Mouse (Mus musculus) fibroblast of lung, adult 2 months (primary cell): ENCODE data around the gene Gstp1.
"Not testable (repeated sequence)": the region's sequence is repeated elsewhere in the genome, so short reads cannot be mapped to it uniquely, and the experiment has no call there.

ENCODE experiments used
- DNase-seq: peaks from one replicate; pipeline ENCODE4 v3.0.0-alpha.2; 2011; ENCODE audit warnings: low read depth

Gene Gstp1

GRCm38 (mm10) chr19:4037154-4037787, 514 bp downstream of the Gstp1 start:
- DNase-seq, result not testable (repeated sequence)

- DNase-seq, result no peak
These were observed 1.3 kb downstream of the Gstp1 start for GRCm38 (mm10) chr19:4036327-4037045.

DNA sequence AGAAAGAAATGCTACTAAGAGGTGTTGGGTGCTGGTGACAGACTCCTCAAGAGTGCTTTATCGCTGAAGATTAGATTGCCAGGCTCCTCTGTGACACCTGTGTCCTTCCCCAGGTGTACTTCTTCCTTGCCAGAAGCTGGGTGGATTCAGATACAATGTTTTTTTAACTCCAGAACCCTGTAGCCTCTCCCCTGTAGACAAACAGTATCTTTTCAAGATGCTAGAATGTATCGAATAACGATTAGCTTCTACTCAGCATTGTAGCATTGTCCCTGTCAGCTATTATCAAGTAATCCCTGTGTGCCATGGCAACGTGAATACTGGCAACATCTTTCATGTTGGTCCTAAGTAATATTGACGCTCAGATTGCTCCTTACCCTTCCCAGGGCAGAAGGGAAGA, 4.0 kb downstream of the Gstp1 start:
- no peak for DNase-seq

- no peak for DNase-seq
These were observed 4.5 kb downstream of the Gstp1 start for GRCm38 (mm10) chr19:4033298-4033697.

- no peak for DNase-seq
These were observed 5.1 kb downstream of the Gstp1 start for GRCm38 (mm10) chr19:4032668-4033067.

DNA sequence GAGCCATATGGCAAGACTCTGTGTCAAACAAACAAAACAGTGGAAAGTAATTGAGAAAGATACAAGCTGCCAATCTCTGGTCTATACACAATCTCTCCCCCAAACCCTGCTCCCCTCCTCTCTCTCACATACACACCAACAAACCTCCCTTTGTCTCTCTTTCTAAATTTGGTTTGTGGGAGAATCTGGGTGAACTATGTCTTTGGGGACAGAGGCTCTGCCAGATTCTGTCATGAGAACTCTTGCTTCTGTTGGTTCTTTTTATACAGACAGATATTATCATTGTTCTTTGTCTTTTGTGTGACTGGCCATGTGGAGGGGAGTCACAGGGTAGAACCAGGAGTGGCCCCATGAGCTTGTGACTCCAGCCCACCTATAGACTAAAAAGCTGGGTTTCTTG, 10.2 kb downstream of the Gstp1 start:
- no peak for DNase-seq

DNA sequence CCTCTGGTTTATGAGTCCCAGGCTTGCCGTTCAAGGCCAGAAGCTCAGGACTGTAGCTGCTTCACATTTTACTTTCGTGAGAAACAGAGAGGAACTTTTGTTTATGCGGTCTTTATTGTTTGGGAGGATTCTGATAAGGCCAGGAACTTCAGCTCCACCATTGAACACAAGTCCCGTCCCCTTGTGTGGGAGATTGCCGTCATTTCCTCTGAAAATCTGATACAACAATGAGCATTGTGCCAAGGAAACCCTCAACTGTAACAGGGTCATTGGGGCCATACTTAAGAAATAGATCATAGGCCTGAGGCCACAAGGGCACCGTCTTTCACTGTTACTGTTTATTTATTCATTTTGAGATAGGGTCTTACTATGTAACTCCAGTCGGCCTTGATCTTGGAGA, 14.6 kb downstream of the Gstp1 start:
- DNase-seq, result no peak

GRCm38 (mm10) chr19:4018743-4019583, 18.8 kb downstream of the Gstp1 start:
- peak; percentile 84 for DNase-seq

- DNase-seq, result no peak
These were observed 19.7 kb downstream of the Gstp1 start for GRCm38 (mm10) chr19:4017921-4018587.

- DNase-seq, result no peak
These were observed 22.1 kb downstream of the Gstp1 start for GRCm38 (mm10) chr19:4015635-4016034.

DNA sequence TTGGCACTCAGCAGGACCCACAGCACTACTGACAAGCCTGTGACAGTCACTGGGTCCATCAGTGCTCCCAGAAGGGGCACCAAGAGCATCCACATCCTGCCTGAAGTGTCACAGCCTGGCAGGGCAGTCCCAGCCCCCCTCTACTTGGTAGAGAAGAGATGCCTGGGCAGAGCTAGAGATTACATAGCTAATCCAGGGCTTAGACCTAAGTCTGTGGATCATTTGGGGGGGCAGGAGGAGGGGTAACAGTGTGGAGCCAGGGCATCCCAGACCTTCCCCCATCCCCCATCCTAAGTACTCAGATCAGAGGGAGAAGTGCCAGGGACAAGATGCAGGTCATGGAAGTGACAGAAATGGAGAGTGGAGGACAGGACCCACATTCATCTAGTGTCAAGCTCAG, 23.0 kb downstream of the Gstp1 start:
- no peak for DNase-seq

- no peak for DNase-seq
These were observed 24.7 kb downstream of the Gstp1 start for GRCm38 (mm10) chr19:4013066-4013465.

DNA sequence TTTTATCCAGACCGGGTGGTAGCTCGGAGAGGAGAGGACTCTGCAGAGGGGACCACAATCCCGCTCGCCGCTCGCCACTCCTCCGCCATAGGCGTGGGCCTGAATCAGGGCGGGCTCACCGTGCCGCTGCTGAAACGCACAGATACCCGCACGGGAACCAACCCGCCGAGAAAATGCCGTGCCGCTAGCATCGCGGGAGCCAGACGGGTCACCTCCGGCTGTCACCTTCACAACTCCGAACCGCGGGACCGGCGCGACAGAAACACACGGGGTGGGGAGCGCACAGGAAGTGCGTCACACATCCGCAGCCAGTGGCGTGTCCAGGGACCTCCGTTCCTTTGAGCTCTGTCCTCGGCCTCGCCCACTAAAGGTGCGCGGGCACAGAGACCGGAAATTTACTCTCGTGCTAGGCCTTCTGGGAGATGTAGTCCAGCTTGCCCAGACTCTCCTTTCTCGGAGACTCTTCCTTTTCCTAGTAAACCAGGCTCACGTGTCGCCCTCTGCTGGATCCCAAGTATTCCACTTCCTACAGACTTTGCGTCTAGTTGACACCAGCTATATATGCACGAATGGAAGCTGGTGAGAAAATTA, 25.3 kb downstream of the Gstp1 start, which contains the start of gene Ndufv1:
Gene Ndufv1 (minus strand): TSS at position 375 of the 591 bp plus-strand sequence.
- DNase-seq, result peak; percentile 99

- no peak for DNase-seq
These were observed 26.7 kb downstream of the Gstp1 start for GRCm38 (mm10) chr19:4011086-4011485.

DNA sequence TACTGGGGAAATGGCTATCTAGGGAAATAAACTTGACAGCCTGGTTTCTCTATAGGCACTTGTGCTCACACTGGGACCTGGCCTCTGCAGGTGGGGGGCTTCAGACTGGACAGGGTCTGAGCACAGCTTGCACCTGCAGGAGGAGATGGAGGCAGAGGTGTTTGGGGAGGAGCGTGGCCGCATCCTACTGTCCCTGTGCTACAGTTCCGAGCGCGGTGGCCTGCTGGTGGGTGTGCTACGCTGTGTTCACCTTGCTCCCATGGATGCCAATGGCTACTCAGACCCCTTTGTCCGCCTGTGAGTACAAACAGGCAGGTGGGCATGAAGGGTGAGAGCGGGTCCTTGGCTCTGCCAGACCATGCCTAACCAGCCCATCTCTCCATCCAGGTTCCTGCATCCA, 31.8 kb downstream of the Gstp1 start:
- DNase-seq, result no peak

DNA sequence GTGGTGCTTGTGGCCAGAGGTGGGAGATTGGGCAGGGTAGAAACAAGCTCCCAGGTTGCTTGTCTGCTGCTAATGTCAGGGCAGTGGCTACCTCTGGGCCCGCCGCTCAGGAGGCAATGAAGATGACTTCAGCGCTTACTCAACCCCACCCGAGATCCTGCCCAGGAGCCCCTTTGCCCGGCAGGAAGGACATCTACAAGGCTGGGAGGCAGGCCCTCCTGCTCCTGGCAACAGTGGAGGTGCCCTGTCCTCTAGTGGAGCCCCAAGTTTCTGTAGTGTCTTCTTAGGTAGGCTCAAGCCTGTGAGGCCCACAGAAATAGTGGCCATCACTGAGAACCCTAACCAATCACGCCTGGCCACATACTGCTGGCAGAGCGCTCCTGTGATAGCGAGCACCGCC, 32.7 kb downstream of the Gstp1 start:
- DNase-seq, result no peak

DNA sequence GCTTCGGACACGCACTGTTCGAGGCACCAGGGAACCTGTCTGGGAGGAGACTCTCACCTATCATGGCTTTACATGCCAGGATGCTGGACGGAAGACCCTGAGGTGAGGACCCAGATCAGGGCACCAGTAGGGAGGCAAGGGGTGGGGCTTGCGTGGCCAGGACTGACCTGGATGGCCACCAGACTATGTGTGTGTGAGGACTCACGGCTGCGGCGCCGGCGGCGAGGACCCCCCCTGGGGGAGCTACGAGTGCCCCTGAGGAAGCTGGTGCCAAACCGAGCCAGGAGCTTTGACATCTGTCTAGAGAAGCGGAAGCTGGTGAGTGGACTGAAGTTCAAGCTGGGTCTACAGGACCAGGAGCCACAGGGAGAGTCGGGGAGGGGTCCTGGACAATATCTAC, 33.5 kb downstream of the Gstp1 start:
- DNase-seq, result no peak

- DNase-seq, result no peak
These were observed 34.1 kb downstream of the Gstp1 start for GRCm38 (mm10) chr19:4003641-4004040.

DNA sequence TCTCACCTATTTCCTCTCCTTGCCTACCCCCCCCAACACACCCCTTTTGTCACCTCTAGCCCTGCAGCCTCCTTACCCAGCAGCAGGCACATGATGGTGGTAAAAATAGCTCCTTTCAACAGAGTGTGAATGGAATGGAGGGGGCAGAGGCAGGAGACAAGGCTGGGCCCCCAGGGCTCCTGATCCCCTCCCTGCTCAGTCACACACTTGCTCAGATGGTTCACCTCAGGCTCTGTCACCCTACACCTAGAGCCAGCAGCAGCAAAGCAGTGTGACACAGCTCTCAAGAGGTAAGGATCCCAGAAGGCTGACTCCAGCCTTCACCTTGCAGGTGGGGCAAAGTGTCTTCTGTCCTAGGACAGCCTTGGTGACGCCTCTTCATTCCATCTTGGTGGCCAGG, 34.7 kb downstream of the Gstp1 start, which contains the start of gene Doc2g:
Gene Doc2g (plus strand): TSS at position 202 of the 400 bp plus-strand sequence.
- no peak for DNase-seq

DNA sequence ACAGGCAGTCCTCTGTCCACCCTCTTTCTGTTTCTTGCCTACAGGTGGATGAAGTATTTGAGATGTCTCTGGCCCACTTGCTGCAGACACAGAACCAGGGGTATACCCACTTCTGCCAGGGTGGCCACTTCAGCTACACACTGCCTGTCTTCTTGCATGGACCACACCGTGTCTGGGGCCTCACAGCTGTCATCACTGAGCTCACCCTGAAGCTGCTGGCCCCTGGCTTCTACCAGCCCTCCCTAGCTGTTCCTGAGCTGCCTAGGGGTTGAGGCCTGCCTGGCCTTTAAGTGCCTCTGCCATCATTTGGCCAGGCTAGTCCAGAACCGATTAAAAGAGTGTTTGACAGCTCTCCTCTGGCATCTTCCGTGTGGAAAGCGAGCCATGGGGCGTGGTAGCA, 36.0 kb downstream of the Gstp1 start:
- no peak for DNase-seq

GRCm38 (mm10) chr19:4000949-4001525, 36.7 kb downstream of the Gstp1 start:
- no peak for DNase-seq
